Mouse (Mus musculus): Measurements from ENCODE around the gene Dis3. TPM values are rescaled to one million over a fixed set of nuclear protein-coding genes. Genes with fewer than 3 reads are reported as not detected.
"Not testable (repeated sequence)": the region's sequence is repeated elsewhere in the genome, so short reads cannot be mapped to it uniquely, and the experiment has no call there.

Dis3 gene
- polyA plus RNA-seq, 1 experiment from 2014 or later = 22.4 TPM

- no peak overlapping the region for H3K4me3 ChIP-seq
- no peak for ATAC-seq (ENCODE audit: extremely low read depth, insufficient number of reproducible peaks, low FRiP score, low TSS enrichment)
- H3K9me3 ChIP-seq = no peaks in the 10 kb centered on the region
- no peaks in the 10 kb centered on the region for H3K27me3 ChIP-seq (replicated peaks)
- no peak overlapping the region for H3K27ac ChIP-seq (replicated peaks)
- no peak overlapping the region for H3K9ac ChIP-seq
- H3K36me3 ChIP-seq = peaks cover 60% of the 10 kb centered on the region
- WGBS = 52% methylated on average over 4 of the region's 4 CpGs
- peaks cover 5% of the 10 kb centered on the region for H3K4me1 ChIP-seq
- no peak overlapping the region for H3K4me2 ChIP-seq
Observed at GRCm38 (mm10) chr14:99036039-99036438, 63.5 kb downstream of the Dis3 start.

DNA sequence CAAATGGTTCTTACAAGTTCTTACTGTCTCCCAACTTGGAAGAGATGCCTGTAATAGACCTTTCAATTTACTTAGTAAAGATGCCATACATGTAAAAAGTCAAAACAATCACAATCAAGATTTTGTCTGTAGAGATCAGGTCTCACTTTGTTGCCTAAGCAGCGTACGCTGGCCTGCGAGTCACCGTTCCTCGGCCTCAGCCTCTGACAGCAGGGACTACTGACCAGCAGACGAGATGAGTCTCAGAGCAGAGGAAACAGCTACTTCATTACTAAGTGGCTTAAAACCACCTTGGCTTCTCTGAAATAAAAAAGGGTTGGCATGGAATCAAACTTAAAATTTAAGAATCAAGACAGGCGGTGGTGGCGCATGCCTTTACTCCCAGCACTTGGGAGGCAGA lies 64.7 kb downstream of the Dis3 start:
- H3K9ac ChIP-seq; H3K27me3 ChIP-seq (replicated peaks); ATAC-seq (ENCODE audit: extremely low read depth, insufficient number of reproducible peaks, low FRiP score, low TSS enrichment); H3K4me3 ChIP-seq; H3K4me2 ChIP-seq; H3K27ac ChIP-seq (replicated peaks); H3K9me3 ChIP-seq: not testable (repeated sequence)
- 90% methylated on average over 8 of the region's 8 CpGs for WGBS
- peaks cover 57% of the 10 kb centered on the region for H3K36me3 ChIP-seq
- H3K4me1 ChIP-seq = peaks cover 10% of the 10 kb centered on the region

DNA sequence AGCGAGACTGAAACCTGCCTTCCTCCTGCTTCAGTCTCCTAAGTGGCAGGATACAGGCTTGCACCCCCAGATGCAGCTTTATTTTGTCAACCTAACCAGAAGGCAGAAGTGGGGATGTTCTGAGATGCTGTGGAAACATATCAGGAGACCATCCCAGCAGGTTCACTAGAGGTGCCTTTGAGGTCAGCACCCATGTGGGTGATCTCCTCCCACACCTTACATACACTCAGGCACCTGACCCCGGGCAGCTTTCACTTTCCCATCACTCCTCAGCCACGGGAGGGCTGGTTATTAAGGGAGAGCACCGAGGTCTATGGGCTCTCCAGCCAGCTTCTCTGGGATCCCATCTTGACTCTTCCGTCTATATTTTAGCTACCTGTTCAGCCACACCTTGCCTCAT lies 67.0 kb downstream of the Dis3 start:
- Histone ChIP-seq H3K27ac (replicated peaks) (no peak overlapping the region), H3K9me3 (no peaks in the 10 kb centered on the region), H3K4me3 (no peak overlapping the region), H3K9ac (no peak overlapping the region), H3K4me1 (peaks cover 14% of the 10 kb centered on the region), H3K4me2 (no peak overlapping the region), H3K36me3 (peaks cover 34% of the 10 kb centered on the region), H3K27me3 (replicated peaks) (no peaks in the 10 kb centered on the region)
- ATAC-seq (ENCODE audit: extremely low read depth, insufficient number of reproducible peaks, low FRiP score, low TSS enrichment) = no peak
- WGBS = 82% methylated on average over 5 of the region's 5 CpGs

DNA sequence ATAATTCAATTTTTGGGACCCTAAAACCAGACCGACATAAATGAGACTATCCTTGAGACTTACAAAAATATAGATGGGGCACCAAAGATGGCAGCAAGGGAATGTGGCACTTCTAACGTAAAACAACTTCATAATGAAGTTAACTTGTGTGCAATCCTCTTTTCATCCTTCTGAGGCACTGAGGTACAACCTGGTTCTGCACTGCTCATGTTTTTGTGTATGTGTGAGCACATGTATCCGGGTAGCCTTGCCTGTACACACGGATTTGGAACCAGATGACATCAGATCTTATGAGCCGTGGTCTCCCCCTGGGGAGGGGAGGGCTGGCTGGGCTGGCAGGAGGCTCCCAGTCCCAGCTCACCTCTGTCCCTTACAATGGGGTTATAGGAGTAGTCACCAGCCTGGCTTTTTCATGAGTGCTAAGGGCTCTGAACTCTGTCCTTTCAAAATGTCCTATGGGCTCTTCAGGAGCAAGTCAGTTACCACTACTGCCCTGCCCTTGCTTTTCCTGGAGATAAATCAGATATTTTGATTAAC lies 68.2 kb downstream of the Dis3 start:
- ATAC-seq (ENCODE audit: extremely low read depth, insufficient number of reproducible peaks, low FRiP score, low TSS enrichment) = no peak
- Histone ChIP-seq H3K4me1 (peaks cover 14% of the 10 kb centered on the region), H3K4me3 (no peak overlapping the region), H3K27me3 (replicated peaks) (no peaks in the 10 kb centered on the region), H3K9me3 (peaks cover 5% of the 10 kb centered on the region; the same call in 1 of the 2 replicates), H3K36me3 (peaks cover 29% of the 10 kb centered on the region), H3K27ac (replicated peaks) (no peak overlapping the region), H3K4me2 (no peak overlapping the region), H3K9ac (no peak overlapping the region)
- WGBS = 76% methylated on average over 5 of the region's 5 CpGs

GRCm38 (mm10) chr14:99029987-99030386 lies 69.6 kb downstream of the Dis3 start:
- WGBS = 55% methylated on average over 5 of the region's 5 CpGs
- H3K4me2 ChIP-seq = no peak overlapping the region
- H3K27me3 ChIP-seq (replicated peaks) = no peaks in the 10 kb centered on the region
- H3K36me3 ChIP-seq = peaks cover 20% of the 10 kb centered on the region
- no peak overlapping the region for H3K27ac ChIP-seq (replicated peaks)
- no peak overlapping the region for H3K9ac ChIP-seq
- no peak overlapping the region for H3K4me3 ChIP-seq
- peaks cover 13% of the 10 kb centered on the region for H3K4me1 ChIP-seq
- H3K9me3 ChIP-seq = peaks cover 6% of the 10 kb centered on the region; the same call in 1 of the 2 replicates
- no peak for ATAC-seq (ENCODE audit: extremely low read depth, insufficient number of reproducible peaks, low FRiP score, low TSS enrichment)

Other genes with a start within 250 kb of the Dis3 start
- gene Rpl36a-ps1, start 105.5 kb downstream of the Dis3 start, polyA plus RNA-seq (2015; fragmentation: Nextera tagmentation; extraction: Ambion mirVana) = 0.83 and 0.94 TPM in 2 replicates
- gene Mzt1, start 53.6 kb downstream of the Dis3 start, polyA plus RNA-seq (2015; fragmentation: Nextera tagmentation; extraction: Ambion mirVana) = 78.5 and 85.0 TPM in 2 replicates
- 40.9 and 44.2 TPM in 2 replicates for gene Bora, start 53.5 kb downstream of the Dis3 start, polyA plus RNA-seq (2015; fragmentation: Nextera tagmentation; extraction: Ambion mirVana)
- 12.9 and 13.3 TPM in 2 replicates for gene Pibf1, start 346 bp downstream of the Dis3 start, polyA plus RNA-seq (2015; fragmentation: Nextera tagmentation; extraction: Ambion mirVana)
- 2.2 and 2.3 TPM in 2 replicates for gene Klf5, start 198.9 kb upstream of the Dis3 start, polyA plus RNA-seq (2015; fragmentation: Nextera tagmentation; extraction: Ambion mirVana)

Data from heart, embryonic 13.5 days (tissue).